Mouse (Mus musculus): ENCODE data around the gene Rbm44.

Gene Rbm44

DNA sequence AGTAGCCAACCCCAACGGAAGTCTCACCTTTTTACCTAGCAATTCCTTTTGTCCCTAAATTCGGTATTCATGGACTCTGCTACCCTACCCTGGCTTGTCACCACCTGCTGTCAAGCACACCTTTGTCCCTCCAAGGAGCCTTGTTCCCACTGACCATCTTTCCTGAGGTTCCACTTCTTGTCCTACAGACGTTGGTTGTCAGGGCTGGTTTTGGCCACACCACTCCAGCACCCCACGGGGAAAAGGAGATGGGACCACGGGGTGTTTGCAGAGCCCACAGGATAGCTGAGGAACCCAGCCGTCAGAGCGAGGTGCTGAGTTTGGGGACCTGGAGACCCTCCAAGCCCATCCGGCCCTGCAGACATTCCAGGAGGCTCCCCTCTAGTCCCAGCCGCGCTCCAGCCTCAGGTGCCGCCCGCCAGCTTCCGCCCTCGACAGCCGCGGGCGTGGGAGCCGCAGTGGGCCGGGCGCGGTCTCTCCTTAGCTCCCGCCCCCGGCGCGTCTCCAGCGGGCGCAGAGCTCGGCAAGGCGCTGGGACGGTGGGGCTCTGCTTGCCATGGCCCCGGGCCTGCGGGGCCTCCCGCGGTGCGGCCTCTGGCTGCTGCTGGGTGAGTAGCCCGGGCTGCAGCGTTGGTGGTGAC is 34.8 kb downstream of the Rbm44 start, which contains the start of gene Ramp1:
Ramp1 (plus strand) TSS at position 290 of the 641 bp plus-strand sequence.
- no peak for DNase-seq (ENCODE audit: low read depth)

DNA sequence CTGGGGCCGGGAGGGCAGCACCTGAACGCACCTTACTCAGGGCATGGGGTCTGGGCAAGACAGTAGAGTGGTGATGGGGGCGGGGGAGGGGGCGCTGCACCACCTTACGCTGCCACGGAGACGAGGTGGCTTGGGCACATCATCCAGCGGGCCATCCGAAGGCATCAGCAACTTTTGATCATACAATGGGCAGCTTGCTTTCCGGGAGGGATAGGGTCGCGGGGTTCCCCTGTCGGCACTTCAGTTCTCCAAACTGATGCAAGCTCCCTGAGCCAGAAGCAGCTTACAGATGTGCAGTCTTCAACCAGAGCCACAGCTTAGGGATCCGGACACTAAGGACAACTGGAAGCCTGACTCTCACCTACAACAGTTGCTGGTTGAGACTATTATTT is 35.3 kb downstream of the Rbm44 start:
- no peak for DNase-seq (ENCODE audit: low read depth)

DNA sequence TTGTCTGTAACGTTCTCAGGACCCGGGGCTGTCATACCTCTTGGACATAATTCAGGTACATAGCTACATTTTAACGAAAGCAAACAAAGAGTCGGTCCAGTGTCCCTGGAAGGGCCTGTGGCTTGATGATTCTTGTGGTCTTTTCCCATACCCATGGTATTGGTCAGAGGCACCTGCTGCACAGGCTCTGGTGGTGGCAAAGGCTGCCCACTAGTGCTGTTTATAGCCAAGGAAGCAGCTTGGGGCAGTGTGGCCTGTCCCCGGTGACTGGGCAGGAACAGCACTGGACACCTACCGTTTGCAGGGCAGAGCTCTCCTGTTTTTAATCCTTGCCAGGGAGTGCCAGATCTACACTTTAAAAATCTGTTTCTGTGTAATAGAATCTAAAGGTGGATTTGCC is 35.8 kb downstream of the Rbm44 start:
- no peak for DNase-seq (ENCODE audit: low read depth)

DNA sequence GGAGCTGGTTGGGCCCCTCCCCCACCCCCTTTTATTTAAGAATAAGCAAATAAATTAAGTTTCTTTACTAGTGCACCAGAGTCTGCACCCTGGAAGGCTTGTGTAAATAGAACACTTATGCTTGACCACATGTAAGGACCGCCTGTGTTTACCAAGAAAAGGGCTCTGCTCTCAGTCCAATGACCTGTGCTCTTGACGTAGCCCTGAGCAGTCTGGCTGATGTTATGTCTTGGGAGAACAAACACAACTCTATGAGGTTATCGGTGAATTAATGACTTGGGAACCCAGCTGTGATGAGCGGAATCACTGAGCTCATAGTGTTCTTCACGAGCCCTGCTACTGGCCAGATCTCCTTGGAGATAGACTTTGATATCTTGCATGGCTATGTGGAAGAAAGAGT is 36.4 kb downstream of the Rbm44 start:
- no peak for DNase-seq (ENCODE audit: low read depth)

DNA sequence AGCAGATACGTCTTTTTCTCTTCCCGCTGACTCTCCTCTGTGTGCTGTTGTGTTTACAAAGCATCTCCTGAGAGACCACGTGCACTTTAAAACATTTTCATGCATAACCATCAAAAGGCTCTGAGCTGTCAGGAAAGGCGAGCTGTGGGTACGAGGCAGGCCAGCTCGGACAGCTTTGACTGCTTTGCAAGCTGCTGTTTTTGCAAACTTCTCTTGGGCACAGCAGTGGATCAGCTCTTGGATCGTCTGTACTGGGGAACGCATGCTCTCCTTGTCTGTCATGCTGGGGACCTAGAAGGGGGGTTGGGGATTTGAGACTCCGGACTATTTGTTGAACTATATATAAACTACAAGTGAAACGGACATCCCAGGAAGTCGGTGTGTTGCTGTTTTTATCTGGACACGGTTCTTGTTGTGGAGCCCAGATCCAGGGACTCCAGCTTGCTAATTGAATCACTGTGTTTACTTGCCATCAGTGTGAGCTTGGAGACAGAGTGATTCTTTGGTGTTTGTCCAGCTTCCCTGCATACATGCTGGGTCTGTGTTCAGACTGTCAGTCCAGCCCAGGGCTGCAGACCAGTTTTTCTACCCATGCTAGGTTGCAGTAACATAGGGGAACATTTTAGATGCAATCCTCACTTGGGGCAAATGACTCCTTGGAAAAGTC is 37.0 kb downstream of the Rbm44 start:
- no peak for DNase-seq (ENCODE audit: low read depth)

GRCm38 (mm10) chr1:91183305-91183704 is 38.4 kb downstream of the Rbm44 start:
- no peak for DNase-seq (ENCODE audit: low read depth)

GRCm38 (mm10) chr1:91186677-91187076 is 41.8 kb downstream of the Rbm44 start:
- DNase-seq (ENCODE audit: low read depth) = peak; percentile 81

DNA sequence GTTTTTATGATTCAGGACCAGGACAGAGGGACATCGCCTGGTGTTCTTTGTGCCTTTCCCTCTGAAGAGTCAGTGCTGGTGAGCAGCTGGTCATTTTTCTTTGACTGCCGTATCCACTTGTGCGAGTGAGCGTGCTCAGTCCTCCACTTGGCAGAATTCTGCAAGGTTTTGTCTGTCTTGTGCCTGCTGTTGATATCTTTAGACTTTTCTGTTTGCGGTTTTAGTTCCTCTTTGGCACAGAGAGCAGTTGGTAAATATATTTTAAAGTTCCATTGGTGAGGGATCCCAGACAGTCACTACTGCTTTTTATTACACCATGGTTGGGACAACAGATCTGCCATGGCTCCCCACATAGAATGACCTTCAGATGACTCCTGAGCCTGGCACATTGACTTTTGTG is 42.4 kb downstream of the Rbm44 start:
- DNase-seq (ENCODE audit: low read depth) = peak; percentile 92

GRCm38 (mm10) chr1:91187786-91188640 is 43.1 kb downstream of the Rbm44 start:
- peak; percentile 94 for DNase-seq (ENCODE audit: low read depth)

GRCm38 (mm10) chr1:91188851-91189460 is 44.1 kb downstream of the Rbm44 start:
- peak; percentile 60 for DNase-seq (ENCODE audit: low read depth)

GRCm38 (mm10) chr1:91192184-91192583 is 47.3 kb downstream of the Rbm44 start:
- no peak for DNase-seq (ENCODE audit: low read depth)

GRCm38 (mm10) chr1:91193242-91193641 is 48.4 kb downstream of the Rbm44 start:
- peak; percentile 40 for DNase-seq (ENCODE audit: low read depth)

DNA sequence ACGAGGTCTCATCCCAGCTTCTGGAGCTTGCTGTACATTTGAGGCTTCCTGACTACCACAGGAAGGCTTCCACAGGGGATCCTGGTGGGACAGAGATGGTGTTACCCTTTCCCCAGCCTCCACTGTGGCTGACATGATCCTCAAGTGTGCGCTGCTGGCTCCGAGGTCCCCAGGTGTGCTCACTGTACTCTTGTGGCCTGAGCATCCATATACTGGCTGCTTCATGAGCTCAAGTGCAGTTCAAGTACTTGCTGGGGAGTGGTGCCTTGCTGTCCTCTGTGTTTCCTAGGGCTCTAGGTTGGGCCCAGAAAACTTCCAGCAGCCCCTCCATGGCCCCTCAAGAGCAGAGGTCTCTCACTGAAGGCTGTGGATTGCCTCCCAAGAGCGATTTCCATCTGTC is 48.8 kb downstream of the Rbm44 start:
- DNase-seq (ENCODE audit: low read depth) = no peak

DNA sequence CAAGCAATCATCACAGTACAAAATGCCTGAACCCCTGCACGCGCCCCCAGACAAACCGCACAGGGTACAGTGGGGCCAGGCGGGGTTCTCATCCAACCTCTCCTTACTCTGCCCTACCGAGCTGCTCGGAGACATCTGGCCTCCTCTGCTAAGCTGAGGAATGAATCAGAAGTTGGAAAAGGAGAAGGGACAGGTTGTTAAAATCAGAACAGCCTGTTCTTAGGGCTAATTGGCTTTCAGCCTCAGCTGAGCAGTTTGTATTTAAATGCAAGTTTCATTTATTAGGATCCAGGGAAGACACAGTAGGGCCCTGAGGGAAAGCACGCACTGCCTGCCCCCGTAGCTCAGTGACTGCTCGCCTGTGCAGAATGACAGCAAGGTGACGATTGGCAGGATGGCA is 54.9 kb downstream of the Rbm44 start:
- no peak for DNase-seq (ENCODE audit: low read depth)

- no peak for DNase-seq (ENCODE audit: low read depth)
Measured at GRCm38 (mm10) chr1:91201122-91201521, 56.2 kb downstream of the Rbm44 start.

- no peak for DNase-seq (ENCODE audit: low read depth)
Measured at GRCm38 (mm10) chr1:91204221-91204765, 59.4 kb downstream of the Rbm44 start.

- DNase-seq (ENCODE audit: low read depth) = no peak
Measured at GRCm38 (mm10) chr1:91205651-91206050, 60.8 kb downstream of the Rbm44 start.

DNA sequence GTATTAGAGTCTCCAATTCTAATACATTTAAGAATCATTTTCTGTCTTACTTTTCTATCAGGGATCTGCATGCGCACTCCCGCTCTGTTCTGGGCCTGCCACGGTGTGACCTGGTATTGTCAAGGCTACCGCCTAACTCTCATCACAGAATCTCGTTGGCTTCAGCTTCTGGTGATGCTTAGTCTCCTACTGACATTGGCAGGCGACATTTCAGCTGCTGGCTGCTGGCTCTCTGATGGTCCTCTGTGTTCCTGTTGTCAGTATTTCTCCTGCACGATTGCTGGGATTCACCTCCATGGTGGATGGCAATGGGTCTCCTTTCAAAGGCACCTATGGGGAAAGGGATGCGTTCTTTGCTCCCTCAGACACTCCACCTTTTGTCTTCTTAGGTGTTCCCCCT is 61.4 kb downstream of the Rbm44 start:
- no peak for DNase-seq (ENCODE audit: low read depth)

- no peak for DNase-seq (ENCODE audit: low read depth)
Measured at GRCm38 (mm10) chr1:91206873-91207272, 62.0 kb downstream of the Rbm44 start.

GRCm38 (mm10) chr1:91207334-91208074 is 62.6 kb downstream of the Rbm44 start:
- peak; percentile 57 for DNase-seq (ENCODE audit: low read depth)

DNA sequence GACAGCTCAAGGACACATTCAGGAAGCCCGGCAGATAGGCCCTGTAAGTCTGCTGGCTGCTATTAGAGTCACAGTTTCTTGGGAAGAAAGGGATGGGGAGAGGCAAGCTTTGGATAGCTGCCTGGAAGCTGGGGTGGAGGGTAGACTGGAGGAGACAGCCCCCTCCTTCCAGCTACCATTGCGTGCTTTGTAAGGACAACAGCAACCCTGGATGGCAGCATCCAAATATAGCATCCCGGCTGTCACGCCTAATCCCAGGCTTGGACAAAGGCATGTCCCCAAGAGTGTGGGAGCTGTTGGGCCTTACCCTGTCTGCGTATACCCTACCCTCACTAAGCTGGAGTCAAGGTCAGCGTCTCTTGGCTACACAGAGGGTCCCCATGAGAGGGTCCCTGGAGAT is 64.5 kb downstream of the Rbm44 start:
- DNase-seq (ENCODE audit: low read depth) = no peak

Data from 416B (cell line).